Mouse (Mus musculus): ENCODE results near the gene Gabrb3. TPM values are rescaled to one million over a fixed set of nuclear protein-coding genes. Genes with fewer than 3 reads are reported as not detected.

Gabrb3 gene
- polyA plus RNA-seq, 1 experiment from 2014 or later = 0.60 TPM

GRCm38 (mm10) chr7:57532676-57533075, 113.2 kb downstream of the Gabrb3 start:
- Histone ChIP-seq H3K4me3 (replicated peaks) (no peak overlapping the region), H3K4me2 (no peak overlapping the region), H3K27ac (no peak overlapping the region), H3K36me3 (no peaks in the 10 kb centered on the region), H3K9me3 (no peaks in the 10 kb centered on the region), H3K27me3 (0 out of 2 replicates have a peak, but pooled peaks cover 4% of the 10 kb centered on the region), H3K4me1 (replicated peaks) (no peaks in the 10 kb centered on the region), H3K9ac (replicated peaks) (no peak overlapping the region)
- 64% methylated on average over 10 of the region's 10 CpGs for WGBS
- no peak for ATAC-seq (ENCODE audit: insufficient number of reproducible peaks, insufficient read depth, low FRiP score, low TSS enrichment, low read depth)

GRCm38 (mm10) chr7:57538565-57538964, 119.1 kb downstream of the Gabrb3 start:
- H3K27me3 ChIP-seq = no peaks in the 10 kb centered on the region
- H3K4me2 ChIP-seq = no peak overlapping the region
- no peaks in the 10 kb centered on the region for H3K9me3 ChIP-seq
- no peak for ATAC-seq (ENCODE audit: insufficient number of reproducible peaks, insufficient read depth, low FRiP score, low TSS enrichment, low read depth)
- no peaks in the 10 kb centered on the region for H3K4me1 ChIP-seq (replicated peaks)
- WGBS = 18% methylated on average over 7 of the region's 7 CpGs
- no peak overlapping the region for H3K4me3 ChIP-seq (replicated peaks)
- H3K9ac ChIP-seq (replicated peaks) = no peak overlapping the region
- no peaks in the 10 kb centered on the region for H3K36me3 ChIP-seq
- no peak overlapping the region for H3K27ac ChIP-seq

- no peak for ATAC-seq (ENCODE audit: insufficient number of reproducible peaks, insufficient read depth, low FRiP score, low TSS enrichment, low read depth)
- Histone ChIP-seq H3K9ac (replicated peaks) (no peak overlapping the region), H3K27ac (no peak overlapping the region), H3K36me3 (no peaks in the 10 kb centered on the region), H3K4me1 (replicated peaks) (no peaks in the 10 kb centered on the region), H3K27me3 (no peaks in the 10 kb centered on the region), H3K4me2 (no peak overlapping the region), H3K9me3 (no peaks in the 10 kb centered on the region), H3K4me3 (replicated peaks) (no peak overlapping the region)
- WGBS = 70% methylated on average over 3 of the region's 3 CpGs
Measured at GRCm38 (mm10) chr7:57560732-57561436, 141.4 kb downstream of the Gabrb3 start.

GRCm38 (mm10) chr7:57564403-57564802, 144.9 kb downstream of the Gabrb3 start:
- WGBS = 90% methylated on average over 12 of the region's 12 CpGs
- Histone ChIP-seq H3K36me3 (no peaks in the 10 kb centered on the region), H3K9ac (replicated peaks) (no peak overlapping the region), H3K4me1 (replicated peaks) (no peaks in the 10 kb centered on the region), H3K27me3 (no peaks in the 10 kb centered on the region), H3K27ac (no peak overlapping the region), H3K9me3 (no peaks in the 10 kb centered on the region), H3K4me2 (no peak overlapping the region), H3K4me3 (replicated peaks) (no peak overlapping the region)
- no peak for ATAC-seq (ENCODE audit: insufficient number of reproducible peaks, insufficient read depth, low FRiP score, low TSS enrichment, low read depth)

- H3K36me3 ChIP-seq = no peaks in the 10 kb centered on the region
- H3K27me3 ChIP-seq = peaks cover 35% of the 10 kb centered on the region
- peaks cover 12% of the 10 kb centered on the region for H3K4me1 ChIP-seq (replicated peaks)
- under 1% methylated on average over 62 of the region's 74 CpGs for WGBS
- H3K4me3 ChIP-seq (replicated peaks) = peak overlapping the region; percentile 67
- H3K9ac ChIP-seq (replicated peaks) = peak overlapping the region; percentile 58
- H3K27ac ChIP-seq = no peak overlapping the region
- peak; percentile 88 for ATAC-seq (ENCODE audit: insufficient number of reproducible peaks, insufficient read depth, low FRiP score, low TSS enrichment, low read depth)
- H3K4me2 ChIP-seq = peak overlapping the region; percentile 89
- no peaks in the 10 kb centered on the region for H3K9me3 ChIP-seq
Measured at GRCm38 (mm10) chr7:57590451-57591248, 171.2 kb downstream of the Gabrb3 start.

- H3K4me3 ChIP-seq (replicated peaks) = peak overlapping the region; percentile 67
- H3K4me2 ChIP-seq = peak overlapping the region; percentile 89
- no peak overlapping the region for H3K27ac ChIP-seq
- peak overlapping the region; percentile 58; the same call in 1 of the 2 replicates for H3K9ac ChIP-seq (replicated peaks)
- H3K27me3 ChIP-seq = peaks cover 35% of the 10 kb centered on the region
- H3K4me1 ChIP-seq (replicated peaks) = peaks cover 12% of the 10 kb centered on the region
- no peaks in the 10 kb centered on the region for H3K9me3 ChIP-seq
- 2% methylated on average over 34 of the region's 34 CpGs for WGBS
- peak; percentile 65 for ATAC-seq (ENCODE audit: insufficient number of reproducible peaks, insufficient read depth, low FRiP score, low TSS enrichment, low read depth)
- H3K36me3 ChIP-seq = no peaks in the 10 kb centered on the region
Measured at GRCm38 (mm10) chr7:57591249-57591577, 171.7 kb downstream of the Gabrb3 start.

- Histone ChIP-seq H3K4me1 (replicated peaks) (peaks cover 12% of the 10 kb centered on the region), H3K9ac (replicated peaks) (peak overlapping the region; percentile 58; the same call in 1 of the 2 replicates), H3K4me3 (replicated peaks) (peak overlapping the region; percentile 67), H3K27ac (no peak overlapping the region), H3K4me2 (peak overlapping the region; percentile 89), H3K27me3 (peaks cover 35% of the 10 kb centered on the region), H3K9me3 (no peaks in the 10 kb centered on the region), H3K36me3 (no peaks in the 10 kb centered on the region)
- WGBS = under 1% methylated on average over 56 of the region's 56 CpGs
- ATAC-seq (ENCODE audit: insufficient number of reproducible peaks, insufficient read depth, low FRiP score, low TSS enrichment, low read depth) = peak; percentile 53
Measured at GRCm38 (mm10) chr7:57591578-57592431, 172.3 kb downstream of the Gabrb3 start.

GRCm38 (mm10) chr7:57597341-57597740, 177.8 kb downstream of the Gabrb3 start:
- Histone ChIP-seq H3K27ac (no peak overlapping the region), H3K4me1 (replicated peaks) (no peaks in the 10 kb centered on the region), H3K27me3 (no peaks in the 10 kb centered on the region), H3K4me3 (replicated peaks) (no peak overlapping the region), H3K36me3 (no peaks in the 10 kb centered on the region), H3K9ac (replicated peaks) (no peak overlapping the region), H3K9me3 (no peaks in the 10 kb centered on the region), H3K4me2 (no peak overlapping the region)
- WGBS = 67% methylated on average over 5 of the region's 5 CpGs
- no peak for ATAC-seq (ENCODE audit: insufficient number of reproducible peaks, insufficient read depth, low FRiP score, low TSS enrichment, low read depth)

- no peaks in the 10 kb centered on the region for H3K9me3 ChIP-seq
- H3K4me3 ChIP-seq (replicated peaks) = no peak overlapping the region
- H3K4me1 ChIP-seq (replicated peaks) = no peaks in the 10 kb centered on the region
- ATAC-seq (ENCODE audit: insufficient number of reproducible peaks, insufficient read depth, low FRiP score, low TSS enrichment, low read depth) = no peak
- no peak overlapping the region for H3K27ac ChIP-seq
- WGBS = 60% methylated on average over 3 of the region's 3 CpGs
- H3K36me3 ChIP-seq = no peaks in the 10 kb centered on the region
- H3K9ac ChIP-seq (replicated peaks) = no peak overlapping the region
- H3K27me3 ChIP-seq = no peaks in the 10 kb centered on the region
- no peak overlapping the region for H3K4me2 ChIP-seq
Measured at GRCm38 (mm10) chr7:57618697-57619096, 199.2 kb downstream of the Gabrb3 start.

GRCm38 (mm10) chr7:57620036-57620435, 200.5 kb downstream of the Gabrb3 start:
- H3K27me3 ChIP-seq = no peaks in the 10 kb centered on the region
- no peak overlapping the region for H3K27ac ChIP-seq
- H3K4me1 ChIP-seq (replicated peaks) = no peaks in the 10 kb centered on the region
- 92% methylated on average over 2 of the region's 2 CpGs for whole genome bisulfite sequencing
- H3K36me3 ChIP-seq = no peaks in the 10 kb centered on the region
- H3K4me3 ChIP-seq (replicated peaks) = no peak overlapping the region
- H3K9me3 ChIP-seq = no peaks in the 10 kb centered on the region
- ATAC-seq (ENCODE audit: insufficient number of reproducible peaks, insufficient read depth, low FRiP score, low TSS enrichment, low read depth) = no peak
- no peak overlapping the region for H3K4me2 ChIP-seq
- no peak overlapping the region for H3K9ac ChIP-seq (replicated peaks)

GRCm38 (mm10) chr7:57623718-57624117, 204.2 kb downstream of the Gabrb3 start:
- Histone ChIP-seq H3K9me3 (no peaks in the 10 kb centered on the region), H3K9ac (replicated peaks) (no peak overlapping the region), H3K4me2 (no peak overlapping the region), H3K4me3 (replicated peaks) (no peak overlapping the region), H3K27me3 (no peaks in the 10 kb centered on the region), H3K27ac (no peak overlapping the region), H3K4me1 (replicated peaks) (no peaks in the 10 kb centered on the region), H3K36me3 (no peaks in the 10 kb centered on the region)
- ATAC-seq (ENCODE audit: insufficient number of reproducible peaks, insufficient read depth, low FRiP score, low TSS enrichment, low read depth) = no peak
- 73% methylated on average over 4 of the region's 4 CpGs for WGBS
